Mouse (Mus musculus) layer of hippocampus, adult 18-20 months (tissue): ENCODE measurements at regions not wholly inside any gene's neighbourhood (a gene's known extent, or its start where the extent isn't known, plus 50 kb on each side); places are given as distances from the start of the nearest gene placed in this dataset.

Experiments
- DNase-seq, 2 experiments: peaks; one replicate each; pipeline ENCODE4 v3.0.0; 2022; ENCODE audit warnings: low spot score in 2 of 2

- DNase-seq, result no peak
Measured at GRCm38 (mm10) chr3:120123155-120123554, 338.9 kb upstream of the Ptbp2 start.

- no peak for DNase-seq
Measured at GRCm38 (mm10) chr3:120083171-120083932, 299.1 kb upstream of the Ptbp2 start.

GRCm38 (mm10) chr3:120073528-120073927, 289.3 kb upstream of the Ptbp2 start:
- DNase-seq, result no peak

- no peak for DNase-seq
Measured at GRCm38 (mm10) chr3:120065714-120066113, 281.4 kb upstream of the Ptbp2 start.

GRCm38 (mm10) chr3:120064854-120065480, 280.7 kb upstream of the Ptbp2 start:
- no peak for DNase-seq

- DNase-seq, result no peak
Measured at GRCm38 (mm10) chr3:120062264-120062663, 278.0 kb upstream of the Ptbp2 start.

- DNase-seq, result no peak
Measured at GRCm38 (mm10) chr3:120059959-120060358, 275.7 kb upstream of the Ptbp2 start.

- no peak for DNase-seq
Measured at GRCm38 (mm10) chr3:120055216-120056154, 271.2 kb upstream of the Ptbp2 start.

- DNase-seq, result no peak
Measured at GRCm38 (mm10) chr3:120047238-120047637, 263.0 kb upstream of the Ptbp2 start.

GRCm38 (mm10) chr3:120037526-120037925, 253.3 kb upstream of the Ptbp2 start:
- no peak for DNase-seq

GRCm38 (mm10) chr3:120019826-120020683, 235.8 kb upstream of the Ptbp2 start:
- DNase-seq, result no peak

- DNase-seq, result no peak
Measured at GRCm38 (mm10) chr3:120015376-120015775, 231.1 kb upstream of the Ptbp2 start.

GRCm38 (mm10) chr3:120011861-120012260, 227.6 kb upstream of the Ptbp2 start:
- DNase-seq, result no peak

- no peak for DNase-seq
Measured at GRCm38 (mm10) chr3:120008110-120008509, 223.8 kb upstream of the Ptbp2 start.

GRCm38 (mm10) chr3:120004588-120004987, 220.3 kb upstream of the Ptbp2 start:
- DNase-seq, result no peak

- no peak for DNase-seq
Measured at GRCm38 (mm10) chr3:120000281-120000680, 216.0 kb upstream of the Ptbp2 start.

- DNase-seq, result no peak
Measured at GRCm38 (mm10) chr3:119996258-119996988, 212.2 kb upstream of the Ptbp2 start.

GRCm38 (mm10) chr3:119995781-119996180, 211.5 kb upstream of the Ptbp2 start:
- peak; percentile 34 to 66 for DNase-seq

GRCm38 (mm10) chr3:119987245-119987852, 203.1 kb upstream of the Ptbp2 start:
- no peak for DNase-seq

GRCm38 (mm10) chr3:119977349-119977748, 193.1 kb upstream of the Ptbp2 start:
- no peak for DNase-seq
